Mouse (Mus musculus) ES-E14 (cell line): ENCODE results near the gene Cntrob. TPM values are rescaled to one million over a fixed set of nuclear protein-coding genes. Genes with fewer than 3 reads are reported as not detected.
"Not testable (repeated sequence)": the region's sequence is repeated elsewhere in the genome, so short reads cannot be mapped to it uniquely, and the experiment has no call there.

Source experiments
- DNase-seq: peaks from one replicate; pipeline ENCODE4 v3.0.0-alpha.2; 2013; ENCODE audit warnings: low read depth, low spot score
- H3K27ac ChIP-seq: 2 replicates; pipeline ENCODE4 v1.5.1; 2012; ENCODE audit warnings: low read depth, mild to moderate bottlenecking, low read length, moderate library complexity, mixed read lengths; ENCODE audit not compliant: poor library complexity, insufficient read depth, severe bottlenecking
- H3K36me3 ChIP-seq: 2 replicates; pipeline ENCODE4 v1.6.1; 2012; ENCODE audit warnings: mild to moderate bottlenecking, low read length, moderate library complexity, mixed read lengths; ENCODE audit not compliant: control insufficient read depth, poor library complexity, insufficient read depth, severe bottlenecking
- H3K4me1 ChIP-seq, 2 experiments: fragments of 150-350 bp in 1 of 2; sonication (generic) in 1 of 2; 2 replicates each; pipeline ENCODE4 v1.6.1; 2012; ENCODE audit warnings: low read length in 2 of 2, mild to moderate bottlenecking in 1 of 2, mixed read lengths in 1 of 2; ENCODE audit not compliant: control insufficient read depth in 2 of 2, insufficient read depth in 2 of 2, poor library complexity in 1 of 2
- H3K4me3 ChIP-seq, 2 experiments: fragments of 150-350 bp in 1 of 2; sonication (generic) in 1 of 2; 2 replicates each; pipeline ENCODE4 v1.5.1; 2012; ENCODE audit warnings: low read length in 2 of 2, low read depth in 1 of 2, mild to moderate bottlenecking in 1 of 2, mixed read lengths in 1 of 2; ENCODE audit not compliant: insufficient read depth in 1 of 2, poor library complexity in 1 of 2, severe bottlenecking in 1 of 2
- H3K9ac ChIP-seq: 2 replicates; pipeline ENCODE4 v1.6.1; 2012; ENCODE audit warnings: low read depth, mild to moderate bottlenecking, low read length, mixed read lengths; ENCODE audit not compliant: poor library complexity, insufficient read depth, severe bottlenecking
- H3K9me3 ChIP-seq: fragments of 150-350 bp; sonication (generic); 2 replicates; pipeline ENCODE4 v1.6.1; 2012; ENCODE audit warnings: low read depth, mild to moderate bottlenecking, low read length; ENCODE audit not compliant: control insufficient read depth, insufficient read depth
- CHD2 ChIP-seq: IDR thresholded peaks from 2 replicates; pipeline ENCODE4 v1.6.1; 2014; ENCODE audit warnings: mild to moderate bottlenecking, low read depth, low read length, inconsistent platforms
- HCFC1 ChIP-seq: IDR thresholded peaks from 2 replicates; pipeline ENCODE4 v1.6.1; 2012; ENCODE audit warnings: low read length, inconsistent platforms, borderline replicate concordance; ENCODE audit not compliant: insufficient read depth
- MAFK ChIP-seq: IDR thresholded peaks from 2 replicates; pipeline ENCODE4 v1.6.1; 2014; ENCODE audit warnings: mild to moderate bottlenecking, low read depth, low read length, inconsistent platforms; ENCODE audit not compliant: insufficient read depth
- ZC3H11A ChIP-seq: IDR thresholded peaks from 2 replicates; pipeline ENCODE4 v1.6.1; 2012; ENCODE audit warnings: low read depth, mild to moderate bottlenecking, inconsistent platforms, low read length, borderline replicate concordance
- ZNF384 ChIP-seq: IDR thresholded peaks from 2 replicates; pipeline ENCODE4 v1.6.1; 2012; ENCODE audit warnings: low read depth, low read length, inconsistent platforms
- in situ Hi-C, 2 experiments: fragments of 600-800 bp; cut with MboI; formaldehyde crosslinking; loops; one replicate each; pipeline ENCODE4 v1.15.1; 2025; ENCODE audit warnings: low sequenced_read_pairs in 2 of 2, inconsistent platforms in 1 of 2; ENCODE audit not compliant: unreplicated experiment in 2 of 2
- total RNA-seq: library from RNA; depleted of rRNA; stranded (reverse); fragments of 300-350 nt; gene quantifications from 2 replicates; pipeline ENCODE4 v1.2.3, GENCODE M21; 2012

Cntrob gene
- total RNA-seq, 1 experiment, result 23.0 TPM

GRCm38 (mm10) chr11:69322693-69323471, 693 bp downstream of the Cntrob start:
- peaks cover 10% of the 10 kb centered on the region; the same call in 1 of the 2 replicates for H3K36me3 ChIP-seq

GRCm38 (mm10) chr11:69322010-69322409, 1.6 kb downstream of the Cntrob start:
- H3K4me1 ChIP-seq, result peaks cover 0 to 8% of the 10 kb centered on the region in 2 experiments; a peak in 2 of 4 replicates
- no peak for DNase-seq
- H3K4me3 ChIP-seq, result peak overlapping the region in 1 of 2 experiments; percentile 90; a peak in 1 of 4 replicates
- peaks cover 12% of the 10 kb centered on the region; the same call in 1 of the 2 replicates for H3K36me3 ChIP-seq
- no peak overlapping the region for H3K27ac ChIP-seq
- in situ Hi-C loops, result no loop called here
- no peak overlapping the region for H3K9ac ChIP-seq
- TF ChIP-seq MAFK (no peak), CHD2 (no peak), HCFC1 (no peak), ZNF384 (no peak), ZC3H11A (no peak)
- no peaks in the 10 kb centered on the region for H3K9me3 ChIP-seq

More at GRCm38 (mm10) chr11:69322693-69323471, 693 bp downstream of the Cntrob start:
- peak overlapping the region; percentile 92 for H3K9ac ChIP-seq
- no peak for TF ChIP-seq CHD2
- no peak for TF ChIP-seq MAFK
- TF ChIP-seq HCFC1, result no peak
- TF ChIP-seq ZC3H11A, result no peak
- TF ChIP-seq ZNF384, result no peak
- 0 out of 2 replicates have a peak overlapping the region, but pooled peaks have one; percentile 48 for H3K27ac ChIP-seq
- in situ Hi-C loops, result no loop called here
- peaks cover 0 to 10% of the 10 kb centered on the region in 2 experiments; a peak in 2 of 4 replicates for H3K4me1 ChIP-seq
- DNase-seq, result no peak
- peak overlapping the region; percentile 80 to 90 for H3K4me3 ChIP-seq
- H3K9me3 ChIP-seq, result no peaks in the 10 kb centered on the region

- Histone ChIP-seq H3K4me1 (peaks cover 0 to 7% of the 10 kb centered on the region in 2 experiments; a peak in 2 of 4 replicates), H3K9ac (no peak overlapping the region), H3K4me3 (no peak overlapping the region), H3K27ac (no peak overlapping the region), H3K36me3 (peaks cover 12% of the 10 kb centered on the region; the same call in 1 of the 2 replicates), H3K9me3 (no peaks in the 10 kb centered on the region)
- in situ Hi-C loops, result no loop called here
- DNase-seq, result no peak
- TF ChIP-seq HCFC1, result no peak
- no peak for TF ChIP-seq CHD2
- no peak for TF ChIP-seq MAFK
- TF ChIP-seq ZC3H11A, result no peak
- TF ChIP-seq ZNF384, result no peak
Measured at GRCm38 (mm10) chr11:69321580-69321979, 2.0 kb downstream of the Cntrob start.

DNA sequence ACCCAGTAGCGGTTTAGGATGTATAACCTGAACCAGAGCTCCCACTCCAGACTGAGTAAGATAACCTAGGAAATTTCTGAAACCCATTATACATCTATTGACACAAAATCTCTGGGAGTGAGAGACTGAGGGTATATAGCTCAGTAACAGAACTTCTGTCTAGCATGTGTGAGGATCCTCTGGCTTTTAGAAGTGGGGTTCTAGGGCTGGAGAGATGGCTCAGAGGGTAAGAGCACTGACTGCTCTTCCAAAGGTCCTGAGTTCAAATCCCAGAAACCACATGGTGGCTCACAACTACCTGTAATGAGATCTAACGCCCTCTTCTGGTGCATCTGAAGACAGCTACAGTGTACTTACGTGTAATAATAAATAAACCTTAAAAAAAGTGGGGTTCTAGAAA, 5.6 kb downstream of the Cntrob start:
- DNase-seq, H3K4me1 ChIP-seq, H3K9me3 ChIP-seq, H3K4me3 ChIP-seq, H3K9ac ChIP-seq, H3K27ac ChIP-seq, in situ Hi-C loops: not testable (repeated sequence)
- peaks cover 16% of the 10 kb centered on the region; the same call in 1 of the 2 replicates for H3K36me3 ChIP-seq

GRCm38 (mm10) chr11:69316361-69316760, 7.2 kb downstream of the Cntrob start:
- Histone ChIP-seq H3K36me3 (peaks cover 16% of the 10 kb centered on the region; the same call in 1 of the 2 replicates), H3K9me3 (no peaks in the 10 kb centered on the region)
- no peak for TF ChIP-seq CHD2
- TF ChIP-seq HCFC1, result no peak
- no peak for TF ChIP-seq ZNF384

More at GRCm38 (mm10) chr11:69316361-69316760, 7.2 kb downstream of the Cntrob start:
- no peak overlapping the region for H3K9ac ChIP-seq
- in situ Hi-C loops, result no loop called here
- H3K4me3 ChIP-seq, result no peak overlapping the region
- H3K27ac ChIP-seq, result no peak overlapping the region
- no peak for DNase-seq
- H3K4me1 ChIP-seq, result no peaks in the 10 kb centered on the region; a peak in 1 of 4 replicates
